Mouse (Mus musculus) intestine, embryonic 16.5 days (tissue): Measurements from ENCODE around the gene Gk2. TPM values are rescaled to one million over a fixed set of nuclear protein-coding genes. Genes with fewer than 3 reads are reported as not detected.

ENCODE experiments used
- polyA plus RNA-seq: library from polyadenylated mRNA; unstranded; fragments of >200 nt; fragmentation: Nextera tagmentation; extraction: Ambion mirVana; gene quantifications from 2 replicates; pipeline ENCODE4 v1.2.1, GENCODE M21; 2015

The Gk2 gene
- polyA plus RNA-seq, 1 experiment from 2014 or later = not detected

Other genes starting within 250 kb of the Gk2 start
- gene Naa11, start 64.6 kb downstream of the Gk2 start, polyA plus RNA-seq = 0.05 TPM in 1 of 2 replicates, not detected in the other